Mouse (Mus musculus) lung, postnatal 10 days (tissue): ENCODE results near the gene Nup188.

Experiments used
- DNase-seq: peaks from one replicate; pipeline ENCODE4 v3.0.0; 2021

Nup188 gene

GRCm38 (mm10) chr2:30257699-30258460 is 28.3 kb upstream of the Nup188 start:
- no peak for DNase-seq

DNA sequence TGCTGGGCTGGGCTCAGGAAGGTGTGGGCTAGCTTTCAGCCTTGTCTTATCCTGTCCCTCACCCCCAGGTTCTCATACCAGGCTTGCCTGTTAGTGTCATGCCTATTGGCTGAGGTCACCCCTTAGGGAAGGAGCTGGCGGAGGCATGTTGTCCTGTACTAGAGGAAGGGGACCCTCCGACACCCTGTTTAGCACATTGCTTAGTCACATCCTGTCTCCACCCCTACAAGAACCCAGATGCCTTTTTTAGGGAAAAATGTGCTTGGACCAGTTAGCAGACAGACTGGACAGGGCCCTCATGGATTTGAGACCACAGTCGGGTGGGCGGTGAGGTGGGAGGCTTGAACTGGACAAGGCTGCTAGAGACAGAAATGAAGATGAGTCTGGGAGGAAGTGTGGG is 27.6 kb upstream of the Nup188 start:
- peak; percentile 64 for DNase-seq

DNA sequence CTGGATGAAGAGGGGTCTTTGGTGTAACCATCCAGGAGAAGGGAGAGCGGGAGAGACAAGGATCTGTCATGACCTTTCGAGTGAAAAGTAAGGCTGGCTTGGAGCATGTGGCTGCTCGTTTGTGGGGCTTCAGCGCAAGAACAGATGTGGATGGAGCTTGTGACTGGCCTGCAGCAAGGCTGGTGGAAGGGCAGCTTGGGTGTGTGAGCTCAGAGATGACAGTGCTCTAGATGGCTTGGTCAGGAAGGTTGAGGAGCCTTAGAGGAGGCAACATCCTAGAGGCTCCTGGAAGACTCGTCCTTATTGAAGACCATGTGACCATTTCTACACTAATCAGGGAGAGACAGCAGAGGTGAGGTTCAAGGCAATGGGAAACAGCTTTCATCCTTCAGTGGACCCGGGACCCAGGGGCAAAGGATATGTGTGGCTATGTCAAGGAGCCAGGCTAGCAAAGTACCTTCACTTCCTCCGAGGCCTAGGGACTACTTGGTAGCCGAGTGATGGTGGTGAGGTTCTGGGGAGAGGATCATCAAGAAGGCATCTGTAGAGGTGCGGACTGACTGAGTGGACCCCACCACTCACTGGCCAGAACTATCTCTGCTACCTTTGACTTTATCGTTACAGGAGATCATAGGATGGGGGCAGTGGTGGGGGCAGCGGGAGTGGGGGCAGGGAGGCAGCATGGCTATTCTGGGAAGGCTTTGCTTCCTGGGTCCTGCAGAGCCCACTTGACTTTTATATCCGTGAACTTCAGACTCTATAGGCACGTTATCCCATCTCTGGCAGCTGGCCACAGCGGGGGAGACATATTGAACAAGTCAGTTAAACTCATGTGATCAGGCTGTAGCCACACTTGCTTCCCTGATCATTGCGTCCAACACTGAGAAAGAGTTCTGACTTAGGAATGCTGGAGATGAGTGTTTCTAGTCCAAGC is 26.8 kb upstream of the Nup188 start:
- DNase-seq: no peak

- no peak for DNase-seq
Observed at GRCm38 (mm10) chr2:30261064-30261736, 25.0 kb upstream of the Nup188 start.

DNA sequence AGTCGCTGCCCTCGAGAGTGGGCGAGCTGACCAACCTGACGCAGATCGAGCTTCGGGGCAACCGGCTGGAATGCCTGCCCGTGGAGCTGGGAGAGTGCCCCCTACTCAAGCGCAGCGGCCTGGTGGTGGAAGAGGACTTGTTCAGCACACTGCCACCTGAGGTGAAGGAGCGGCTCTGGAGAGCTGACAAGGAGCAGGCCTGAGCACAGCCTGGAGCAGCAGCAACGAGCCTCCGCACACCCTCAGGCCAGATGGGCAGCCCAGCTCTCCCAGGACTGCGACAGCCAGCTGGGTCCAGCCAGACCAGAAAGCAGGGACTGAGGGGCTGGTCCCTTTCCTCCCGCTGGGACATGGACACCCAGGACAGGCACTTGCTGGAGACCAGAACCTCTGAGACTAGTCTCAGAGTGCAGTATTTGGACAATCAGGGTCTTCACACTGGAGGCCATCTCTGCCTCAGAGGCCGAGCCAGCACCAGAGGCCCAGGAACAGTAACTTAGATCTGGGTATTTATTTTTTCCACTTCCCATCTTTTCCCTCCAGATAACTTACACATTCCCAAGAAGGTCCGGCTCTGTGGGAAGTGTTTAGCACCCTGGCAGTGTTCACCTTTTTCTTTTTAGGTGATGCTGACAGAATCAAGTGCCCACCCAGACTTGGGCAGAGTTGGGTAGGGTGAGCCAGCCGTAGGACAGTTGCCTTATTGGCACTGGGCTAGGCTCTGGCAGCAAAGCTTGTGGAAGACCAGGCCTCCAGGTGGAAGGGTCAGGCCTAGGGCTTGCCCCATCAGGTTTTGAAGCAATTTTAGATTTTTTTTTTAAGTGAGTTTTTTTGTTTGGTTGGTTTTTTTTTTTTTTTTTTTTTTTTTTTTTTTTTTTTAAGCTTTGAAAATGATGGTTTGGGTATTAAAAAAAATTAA is 24.0 kb upstream of the Nup188 start:
- DNase-seq: no peak

DNA sequence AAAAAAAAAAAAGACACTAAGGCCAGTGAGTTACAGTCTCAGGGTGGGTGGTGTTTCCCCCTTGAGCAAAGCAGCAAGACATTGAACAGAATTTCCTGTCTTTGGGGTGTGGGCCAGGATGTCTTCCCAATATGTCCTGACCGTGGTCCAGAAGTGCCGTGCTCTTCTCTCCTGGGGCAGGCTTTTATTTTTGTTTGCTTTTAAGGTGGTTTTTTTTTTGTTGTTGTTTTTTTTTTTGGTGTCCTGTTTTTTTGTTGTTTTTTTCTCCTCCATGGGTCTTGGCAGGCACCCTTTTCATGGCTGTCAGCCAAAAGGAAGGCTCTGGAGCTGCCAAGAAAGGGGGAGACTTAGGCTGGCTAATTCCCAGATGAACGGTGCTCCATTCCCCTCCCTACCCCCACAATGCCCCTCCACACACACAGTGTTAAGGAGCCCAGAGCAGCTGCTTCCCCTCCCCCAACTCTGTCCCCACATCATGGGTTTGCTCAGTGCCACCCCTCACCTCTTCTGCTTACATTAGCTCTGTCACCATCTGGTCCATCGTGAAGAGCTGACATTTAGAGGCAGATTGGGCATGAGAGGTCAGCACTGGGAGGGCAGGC is 23.3 kb upstream of the Nup188 start:
- DNase-seq: peak; percentile 73

DNA sequence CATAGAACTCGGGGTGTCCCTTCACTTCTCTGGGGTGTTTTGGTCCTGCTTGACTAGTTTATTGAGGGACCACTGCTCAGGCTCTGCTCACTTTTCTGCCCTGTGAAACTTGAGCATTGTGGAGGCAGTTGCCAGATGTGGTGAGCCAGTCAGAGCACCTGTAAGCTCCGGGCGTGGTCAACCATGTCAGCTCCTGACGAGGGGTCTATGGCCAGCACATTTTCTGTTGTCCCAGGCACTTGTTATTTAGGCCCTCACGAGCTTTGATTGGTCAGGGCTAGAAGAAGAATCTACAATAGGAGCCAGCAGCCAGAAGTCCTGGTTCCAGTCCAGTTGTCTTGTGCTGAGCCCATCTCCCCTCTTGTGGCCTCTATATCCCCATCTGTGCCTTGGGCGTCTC is 22.4 kb upstream of the Nup188 start:
- DNase-seq: no peak

DNA sequence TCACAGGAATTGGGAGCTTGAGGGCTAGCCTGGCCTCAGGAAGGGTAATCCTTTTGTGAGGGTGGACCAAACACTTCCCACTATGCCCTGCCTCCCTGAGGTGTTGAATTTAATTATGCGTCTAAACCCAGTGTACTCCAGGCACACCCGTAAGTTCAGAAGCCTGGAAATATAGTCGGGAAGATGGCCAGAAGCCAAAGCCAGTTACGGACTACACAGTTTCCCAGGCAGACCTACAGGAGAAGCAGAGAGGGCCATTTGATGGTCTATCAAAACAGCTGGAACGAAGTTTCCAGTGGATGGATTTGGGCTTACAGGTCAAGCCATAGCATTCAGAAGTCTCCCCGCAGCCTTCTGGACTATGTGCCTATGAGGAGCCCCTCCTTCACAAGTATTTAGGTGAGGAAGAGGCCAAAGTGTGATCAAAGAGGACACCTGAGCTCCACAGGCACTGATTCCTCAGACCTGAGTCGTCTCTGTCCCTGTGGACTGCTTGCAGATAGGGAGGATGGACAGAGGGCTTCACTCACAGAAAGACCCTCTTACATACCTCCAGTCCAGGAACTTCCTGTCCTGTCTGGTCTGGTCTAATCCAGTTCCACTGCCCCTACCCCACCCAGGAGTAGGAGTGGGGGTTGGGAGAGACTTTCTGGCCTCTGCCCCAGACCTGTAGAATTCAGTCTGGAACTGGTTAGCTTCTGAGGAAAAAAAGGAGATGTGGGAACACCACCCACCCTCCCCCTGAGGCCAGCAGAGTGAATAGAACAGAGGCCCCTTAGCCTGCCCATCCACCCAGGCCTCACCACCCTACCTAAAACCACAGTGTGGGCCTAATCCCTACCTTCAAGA is 21.3 kb upstream of the Nup188 start:
- peak; percentile 31 for DNase-seq

- DNase-seq: peak; percentile 88
Observed at GRCm38 (mm10) chr2:30265767-30266253, 20.4 kb upstream of the Nup188 start, which contains the start of gene Phyhd1. TSS of gene Phyhd1 (plus strand) at chr2:30266203.

DNA sequence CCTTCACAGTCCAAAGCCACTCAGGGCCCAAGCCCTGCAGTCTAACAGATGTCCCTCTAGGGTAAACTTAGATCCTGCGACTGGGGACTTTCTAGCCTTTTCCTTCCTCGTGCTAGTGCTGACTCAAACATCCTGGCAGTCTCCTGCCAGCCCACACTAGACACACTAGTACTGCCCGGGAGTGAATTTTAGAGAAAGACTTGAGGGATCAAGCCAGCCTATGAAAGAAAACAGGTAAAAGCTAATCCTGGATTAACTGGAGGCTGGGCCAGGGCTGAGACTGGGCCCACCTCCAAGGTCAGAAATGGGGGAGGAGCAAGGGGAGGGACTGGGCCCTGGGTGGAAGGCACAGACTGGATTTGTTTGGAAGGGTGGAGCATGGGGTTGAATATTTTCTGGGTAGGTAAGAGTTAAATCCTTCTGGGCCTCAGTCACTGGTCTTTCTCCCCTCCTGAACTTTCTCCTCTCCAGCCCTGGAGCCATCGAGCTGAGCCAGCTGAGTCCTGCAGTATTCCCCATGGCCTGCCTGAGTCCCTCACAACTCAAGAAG is 19.7 kb upstream of the Nup188 start:
- DNase-seq: peak; percentile 88

- no peak for DNase-seq
Observed at GRCm38 (mm10) chr2:30267466-30267865, 18.7 kb upstream of the Nup188 start.

- no peak for DNase-seq
Observed at GRCm38 (mm10) chr2:30268371-30268770, 17.8 kb upstream of the Nup188 start.

GRCm38 (mm10) chr2:30269241-30269990 is 16.8 kb upstream of the Nup188 start:
- no peak for DNase-seq

- peak; percentile 85 for DNase-seq
Observed at GRCm38 (mm10) chr2:30270134-30270533, 16.1 kb upstream of the Nup188 start.

DNA sequence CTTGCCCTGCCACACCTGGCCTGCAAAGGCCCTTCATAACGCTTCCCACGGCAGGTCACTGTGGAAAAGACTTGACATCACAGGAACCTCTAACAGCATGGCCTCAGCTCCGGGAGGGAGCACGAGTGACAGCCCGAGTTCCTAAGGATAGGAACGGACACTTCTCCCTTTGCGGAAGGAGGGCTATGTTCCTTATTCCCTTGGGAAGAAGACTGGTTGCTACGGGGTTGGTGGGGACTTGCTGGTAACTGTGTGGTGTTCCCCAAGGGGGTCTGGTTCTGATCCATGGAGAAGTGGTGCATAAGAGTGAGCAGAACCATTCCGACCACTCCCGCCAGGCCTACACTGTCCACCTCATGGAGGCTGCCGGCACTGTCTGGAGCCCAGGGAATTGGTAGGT is 5.5 kb upstream of the Nup188 start, which contains the start of gene Gm28038:
TSS of gene Gm28038 (plus strand) at position 301 of the 400 bp plus-strand sequence.
- no peak for DNase-seq

DNA sequence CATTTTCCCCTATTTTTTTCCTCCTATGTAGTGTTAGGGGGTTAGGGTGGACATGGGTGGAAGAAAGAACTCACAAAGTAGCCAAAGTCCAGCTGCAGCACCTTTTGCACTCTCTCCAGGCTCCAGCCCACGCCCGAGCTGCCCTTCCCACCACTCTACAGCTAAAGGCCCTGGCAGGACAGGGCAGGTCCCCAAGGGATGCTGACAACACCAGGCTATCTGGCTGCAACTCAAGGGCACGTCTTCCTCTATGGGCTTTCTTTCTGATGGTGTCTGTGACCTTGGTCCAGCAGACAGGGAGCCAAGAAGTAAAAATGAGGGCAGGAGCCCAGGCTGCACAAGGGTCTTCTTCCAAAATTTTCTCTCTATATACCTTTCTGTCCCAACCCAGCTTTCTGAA is 4.5 kb upstream of the Nup188 start:
- DNase-seq: no peak

- no peak for DNase-seq
Observed at GRCm38 (mm10) chr2:30283193-30283592, 3.0 kb upstream of the Nup188 start.

- no peak for DNase-seq
Observed at GRCm38 (mm10) chr2:30285004-30285403, 1.2 kb upstream of the Nup188 start.

GRCm38 (mm10) chr2:30285416-30286181 is 598 bp upstream of the Nup188 start:
- DNase-seq: no peak
